Mouse (Mus musculus): ENCODE measurements at regions not wholly inside any gene's neighbourhood (a gene's known extent, or its start where the extent isn't known, plus 50 kb on each side); places are given as distances from the start of the nearest gene placed in this dataset.

DNA sequence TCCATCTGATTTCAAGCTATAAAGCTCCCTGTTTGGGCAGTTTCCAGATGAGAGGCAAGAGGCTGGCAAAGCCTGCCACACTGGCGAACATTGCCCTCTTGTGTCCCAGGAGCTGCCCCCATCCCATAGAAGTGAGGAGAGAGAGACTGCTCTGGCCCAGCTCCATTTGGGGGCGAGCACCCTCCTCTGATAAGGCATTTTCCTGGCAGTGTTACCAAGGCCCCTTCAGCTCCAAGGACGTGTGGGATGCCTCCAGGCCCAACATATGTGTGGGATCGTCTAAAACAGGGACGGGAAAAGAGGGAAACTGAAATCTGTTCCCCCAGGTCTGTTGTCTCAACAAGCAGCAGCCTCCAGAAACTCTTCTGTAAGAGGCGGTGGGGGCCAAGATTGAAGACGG lies 88.0 kb upstream of the Csf3r start:
- peak; percentile 46 for DNase-seq

DNA sequence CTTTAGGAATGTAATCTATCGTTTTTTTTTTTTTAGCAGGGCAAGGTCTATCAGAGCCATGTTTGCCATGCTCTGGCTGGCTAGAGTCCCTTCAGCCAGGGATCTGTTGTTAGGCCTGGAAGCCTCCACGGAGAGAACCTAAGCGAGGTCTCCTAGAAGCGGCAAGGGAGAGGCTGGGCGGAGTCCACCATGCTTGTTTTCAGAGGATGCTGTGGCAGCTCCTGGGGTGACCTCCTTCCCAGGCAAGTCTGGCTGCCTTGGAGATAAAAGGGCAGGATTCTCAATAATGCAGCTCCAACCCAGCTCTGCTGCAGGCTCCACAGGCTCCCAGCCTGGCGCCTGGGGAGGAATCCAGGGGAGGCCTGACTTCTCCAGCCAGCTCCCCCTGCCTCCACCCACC lies 86.2 kb upstream of the Csf3r start:
- DNase-seq, result peak; percentile 59

DNA sequence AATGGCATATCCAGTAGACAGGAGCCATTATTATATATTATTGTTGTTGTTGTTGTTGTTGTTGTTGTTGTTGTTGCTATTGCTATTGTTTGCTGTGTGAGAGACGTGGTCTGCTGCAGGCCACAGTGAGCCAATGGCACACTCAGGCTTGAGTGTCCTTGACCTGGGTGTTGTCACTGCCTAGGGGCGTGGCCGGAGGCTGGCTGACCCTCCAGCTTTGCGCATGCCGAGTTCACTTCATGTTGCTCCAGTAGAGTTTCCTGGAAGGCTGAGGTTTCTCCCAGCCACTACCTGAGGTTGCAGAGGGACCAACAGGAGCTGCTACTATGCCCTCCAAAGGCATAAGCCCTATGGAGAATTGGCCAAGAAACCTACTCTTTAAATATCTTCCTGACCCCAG lies 83.1 kb upstream of the Csf3r start:
- DNase-seq, result peak; percentile 79

- DNase-seq, result peak; percentile 57
Measured at GRCm38 (mm10) chr4:125941916-125942315, 82.4 kb upstream of the Csf3r start.

GRCm38 (mm10) chr4:125945062-125945461 lies 79.3 kb upstream of the Csf3r start:
- DNase-seq, result no peak

DNA sequence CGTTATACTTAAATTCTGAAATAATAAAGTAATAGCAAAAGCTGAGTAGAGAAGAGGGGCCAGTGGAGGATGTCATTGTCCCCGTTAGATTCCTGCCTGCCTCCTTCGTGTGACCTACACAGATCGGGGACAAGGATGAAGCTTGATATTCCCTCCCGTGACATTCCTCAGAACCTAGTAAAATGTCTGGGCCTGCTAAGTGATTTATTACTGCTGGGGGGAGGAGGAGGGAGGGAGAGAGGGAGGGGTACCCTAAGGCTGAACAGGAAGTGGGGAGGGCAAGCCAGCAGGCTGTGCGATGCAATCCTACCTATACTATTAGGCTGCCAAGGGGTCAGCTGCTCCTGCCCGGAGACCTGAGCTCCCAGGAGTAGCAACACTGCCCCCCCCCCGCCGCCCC lies 64.9 kb upstream of the Csf3r start:
- DNase-seq, result no peak

GRCm38 (mm10) chr4:125960704-125961279 lies 63.6 kb upstream of the Csf3r start:
- DNase-seq, result no peak

DNA sequence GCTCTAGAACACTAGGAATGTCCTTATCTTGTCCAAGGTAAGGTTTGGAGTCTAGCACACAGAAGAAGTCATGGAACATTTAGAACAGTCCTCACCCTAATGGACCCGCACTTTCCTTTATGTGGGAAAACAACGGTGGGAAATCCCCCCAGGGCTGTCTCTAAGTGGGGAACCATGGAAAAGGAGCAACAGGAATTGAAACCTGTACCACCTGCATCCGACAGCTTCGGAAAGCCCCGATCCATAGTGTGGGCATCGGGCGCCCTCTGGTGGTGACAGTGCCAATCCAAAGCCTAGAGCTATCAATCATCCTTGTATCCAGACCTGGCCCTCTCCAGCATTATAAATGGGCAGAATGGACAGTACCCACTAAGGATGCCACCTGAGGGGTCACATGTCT lies 61.7 kb upstream of the Csf3r start:
- DNase-seq, result peak; percentile 71

Measured in adrenal gland, adult 2 months (tissue).